Comparison of ENCODE assay signal across 11 mouse cellular contexts in the genomic region with DNA sequence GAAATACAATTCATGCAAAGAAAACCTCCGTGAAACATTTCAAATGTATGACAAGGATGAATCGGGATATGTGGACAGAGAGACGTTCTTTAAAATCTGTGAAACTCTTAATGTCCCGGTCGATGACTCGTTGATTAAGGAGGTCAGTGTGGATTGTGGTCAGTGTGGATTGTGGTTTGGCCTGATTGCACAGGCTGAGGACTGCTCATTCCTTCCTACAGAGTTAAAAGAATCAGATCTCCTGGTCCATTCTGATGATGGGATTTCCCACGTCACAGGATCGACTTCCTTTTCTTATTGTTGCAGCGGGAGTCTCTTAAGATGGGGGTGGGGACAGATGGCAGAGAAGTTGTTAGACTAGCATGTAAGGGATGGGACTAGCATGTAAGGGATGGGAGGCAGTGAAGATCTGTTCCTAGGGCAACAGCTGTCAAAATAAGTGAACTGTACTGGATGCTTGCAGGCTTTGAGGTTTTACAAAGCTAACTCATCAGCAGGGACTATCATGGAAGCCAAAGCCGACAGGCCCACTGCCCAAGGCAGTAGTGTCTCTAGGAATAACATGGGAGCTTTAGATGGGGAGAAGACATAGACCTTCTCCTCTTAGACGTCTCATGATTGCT. TPM values are rescaled to one million over a fixed set of nuclear protein-coding genes. Genes with fewer than 3 reads are reported as not detected.
"Had no signal": no experiment of that assay in that cellular context is flagged by ENCODE, and none has a peak within 500 bp of the region (broad histone marks: within the 10 kb centered on the region; RNA-seq: fewer than 3 reads in every experiment).

No protein-coding gene starts in this region.

- ATAC-seq: midbrain, embryonic 13.5 days; midbrain, embryonic 16.5 days had no signal

- DNase-seq: kidney, adult 2 months; layer of hippocampus, adult 9-11 months; liver, embryonic 13.5 days; lung, adult 2 months; right cerebral cortex, adult 18-20 months; right cerebral cortex, postnatal 14 days; right cerebral cortex, postnatal 4 days; thymus, adult 2 months had no signal

RNA-seq across cellular contexts. Expression of a gene that starts 38.1 kb away (rescaled TPM):
- total RNA-seq: monocyte, adult 5-6 weeks had no signal
